Mouse (Mus musculus) left cerebral cortex, adult 18-20 months (tissue): ENCODE data around the gene Theg. TPM values are rescaled to one million over a fixed set of nuclear protein-coding genes. Genes with fewer than 3 reads are reported as not detected.

Source experiments
- DNase-seq, 2 experiments: peaks; one replicate each; pipeline ENCODE4 v3.0.0; 2021 to 2022; ENCODE audit warnings: low spot score in 2 of 2, mixed read lengths in 1 of 2
- total RNA-seq, 2 experiments: library from RNA; stranded (reverse); gene quantifications; 2 replicates each; pipeline ENCODE4 v1.2.3; 2021

Gene Theg
- total RNA-seq, 2 experiments from 2014 or later: 0.37 to 1.7 TPM

DNA sequence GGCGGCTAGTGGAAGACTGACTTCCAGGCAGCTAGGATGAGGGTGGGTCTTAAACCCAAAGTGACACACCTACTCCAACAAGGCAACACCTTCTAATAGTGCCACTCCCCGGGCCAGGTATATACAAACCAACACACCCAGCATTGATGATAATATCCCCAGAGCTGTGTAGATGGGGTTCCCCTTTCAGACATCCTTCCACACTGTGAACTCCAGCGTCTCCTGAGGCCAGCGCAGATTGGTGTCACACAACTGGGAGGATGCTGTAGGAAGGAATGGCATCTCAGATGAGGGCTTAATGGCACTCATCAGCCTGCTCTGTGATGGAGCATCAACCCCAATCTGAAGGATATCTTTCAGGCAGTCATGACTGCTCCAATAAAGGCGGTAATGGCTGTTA is 29.6 kb downstream of the Theg start:
- no peak for DNase-seq

DNA sequence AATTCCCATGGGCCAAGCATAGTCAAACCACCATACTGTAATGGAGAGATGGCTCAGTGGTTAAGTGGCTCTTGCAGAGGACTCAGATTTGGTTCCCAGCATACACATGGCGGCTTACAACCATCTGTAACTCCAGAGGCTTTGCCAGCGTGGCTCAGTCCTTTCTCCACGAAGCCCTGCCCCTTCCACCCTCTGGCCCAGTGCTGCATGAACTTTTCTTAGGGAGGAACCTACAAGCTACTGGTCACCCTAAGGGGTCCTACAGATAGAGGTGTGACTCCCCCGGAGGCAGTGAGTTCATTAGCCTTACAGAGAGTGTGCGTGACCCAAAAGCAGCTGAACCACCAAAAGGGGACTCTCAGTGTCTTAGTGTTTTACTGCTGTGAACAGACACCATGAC is 30.2 kb downstream of the Theg start:
- DNase-seq: no peak

DNA sequence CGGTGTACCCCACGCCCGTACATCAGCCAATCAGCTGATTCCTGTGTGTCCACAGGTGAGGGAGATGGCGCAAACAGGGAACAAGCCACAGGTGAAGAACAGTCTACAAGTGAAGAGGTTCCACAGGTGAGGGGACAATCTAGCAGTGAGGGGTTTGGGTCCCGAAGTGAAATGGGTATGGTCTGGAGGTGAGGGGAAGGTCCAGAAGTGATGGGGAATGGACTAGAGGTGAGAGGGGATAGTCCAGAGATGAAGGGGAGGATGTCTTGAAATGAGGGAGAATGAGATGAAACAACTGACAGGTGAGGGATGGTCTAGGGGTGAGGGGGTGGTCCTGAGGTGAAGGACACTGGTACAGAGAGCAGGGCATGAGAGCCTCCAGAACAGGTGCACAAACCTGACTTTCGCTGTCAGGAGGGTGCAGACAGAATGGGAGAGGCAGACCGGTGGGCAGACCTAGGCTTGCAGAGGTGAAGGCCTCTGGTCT is 31.9 kb downstream of the Theg start:
- DNase-seq: no peak

DNA sequence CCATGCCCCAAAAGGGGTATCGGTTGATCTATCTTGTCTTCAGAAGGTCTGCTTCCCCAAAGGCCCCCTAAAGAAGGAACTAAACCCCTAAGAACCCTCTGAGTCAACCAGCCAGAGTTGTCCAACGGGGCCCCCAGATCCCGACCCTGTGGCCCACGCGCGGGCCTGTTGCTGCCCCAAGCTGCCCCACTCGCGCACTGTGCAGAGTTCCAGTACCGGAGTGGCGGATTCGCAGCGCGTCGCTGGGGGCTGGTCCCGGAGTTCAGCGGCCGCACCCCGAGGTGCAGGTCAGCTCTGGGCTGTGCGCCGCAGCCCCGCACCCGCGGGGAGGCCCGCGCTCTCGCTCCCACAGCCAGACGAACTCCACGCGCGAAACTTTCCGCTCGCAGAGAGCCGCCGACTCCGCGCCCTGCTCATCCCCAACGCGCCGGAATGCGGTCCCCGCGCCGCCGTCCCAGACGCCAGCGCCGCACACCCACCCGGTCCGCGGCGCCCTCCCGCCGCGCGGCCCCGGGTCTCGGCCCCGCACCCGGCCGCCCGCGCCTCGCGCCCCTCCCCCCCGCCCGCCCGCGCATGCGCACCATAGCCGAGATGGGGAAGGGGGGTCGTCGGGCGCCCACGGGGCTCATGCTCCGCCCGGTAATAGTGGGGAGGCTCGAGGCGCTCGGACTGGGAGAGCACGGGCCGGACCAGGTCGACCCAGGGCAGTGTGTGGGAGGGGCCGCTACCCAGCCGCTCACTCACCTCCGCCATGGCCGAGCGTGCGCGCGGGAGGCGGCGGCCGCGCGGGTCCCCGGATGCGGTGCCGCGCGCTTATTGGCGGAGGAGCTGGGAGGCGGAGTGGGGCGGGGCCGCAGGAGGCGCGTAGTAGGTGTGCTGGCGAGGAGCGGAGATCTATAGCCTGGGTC is 32.5 kb downstream of the Theg start, which contains the start of gene Mier2:
Mier2 (minus strand) TSS at position 870 of the 908 bp plus-strand sequence.
- DNase-seq: peak; percentile 82 to 90

DNA sequence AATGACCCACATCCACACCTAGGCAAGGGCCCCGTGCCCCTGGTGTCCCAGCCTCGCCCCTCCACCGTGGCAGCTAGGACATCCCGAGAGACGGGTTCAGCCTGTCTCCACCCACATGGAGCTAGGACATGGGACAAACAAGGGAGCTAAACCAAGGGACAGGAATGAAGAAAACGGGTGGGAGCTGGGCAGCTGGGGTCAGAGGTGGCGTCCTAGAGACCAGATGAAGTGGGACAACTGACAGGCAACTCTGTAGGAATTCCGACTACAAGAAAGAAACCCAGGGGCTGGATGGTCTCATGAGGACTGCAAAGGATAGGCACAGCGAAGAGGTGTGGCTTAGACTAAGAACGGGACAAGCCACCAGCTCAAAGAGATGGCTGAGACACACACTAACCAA is 33.4 kb downstream of the Theg start:
- DNase-seq: no peak

DNA sequence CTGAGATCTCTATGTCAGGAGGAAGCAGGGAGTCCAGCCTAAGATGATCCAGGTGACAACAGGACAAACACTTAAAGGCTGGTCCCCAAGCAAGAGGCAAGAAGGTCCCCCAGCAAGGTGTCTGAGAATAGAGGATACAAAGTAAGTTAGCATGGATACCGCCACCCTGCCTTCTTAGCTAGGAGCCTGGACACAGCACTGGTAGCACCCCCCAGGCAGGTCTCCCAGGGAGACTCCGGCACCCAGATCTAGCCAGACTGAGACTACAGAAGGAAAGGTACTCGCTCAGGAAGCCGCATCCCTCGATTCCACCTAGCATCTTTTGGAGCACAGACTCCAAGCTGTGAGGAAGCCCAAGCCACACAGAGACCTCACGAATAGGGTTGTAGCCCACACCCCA is 34.0 kb downstream of the Theg start:
- DNase-seq: no peak

DNA sequence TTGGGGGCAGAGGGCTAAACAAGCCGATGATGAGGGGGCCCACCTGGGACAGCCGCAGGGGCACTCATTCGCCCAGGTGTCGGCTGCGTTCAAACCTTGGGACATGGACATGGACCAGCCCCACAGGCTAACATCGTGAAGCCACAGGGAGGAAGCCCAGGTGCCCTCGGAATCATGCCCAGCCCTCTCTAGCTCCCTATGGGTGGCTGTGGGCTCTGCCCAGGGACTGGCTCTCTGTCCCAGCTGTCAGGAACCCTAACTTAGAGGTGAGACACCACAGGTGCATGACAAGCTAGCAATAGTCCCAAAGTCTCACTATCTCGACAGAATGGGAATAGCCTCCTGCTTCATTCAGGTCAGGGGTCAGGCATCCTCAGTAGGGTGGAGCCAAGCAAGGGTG is 34.6 kb downstream of the Theg start:
- no peak for DNase-seq

DNA sequence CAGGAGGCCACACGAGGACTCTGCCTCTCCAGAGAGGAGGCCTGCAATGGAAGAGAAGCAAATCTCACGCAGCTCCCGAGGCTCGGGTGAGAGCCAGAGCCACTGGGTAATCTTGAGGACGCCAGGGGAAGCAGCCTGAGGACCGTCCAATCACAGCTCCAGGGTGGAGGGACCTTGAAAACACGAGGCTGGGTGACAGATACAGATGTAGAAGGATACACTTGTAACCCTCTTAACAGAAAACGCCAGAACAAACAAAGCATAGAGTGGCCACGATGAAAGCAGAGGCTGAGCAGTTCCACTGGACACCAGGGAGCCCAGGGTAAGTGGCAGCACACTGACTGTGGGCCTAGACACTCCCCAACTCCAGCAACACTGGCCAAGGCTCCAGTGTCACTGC is 36.8 kb downstream of the Theg start:
- no peak for DNase-seq

DNA sequence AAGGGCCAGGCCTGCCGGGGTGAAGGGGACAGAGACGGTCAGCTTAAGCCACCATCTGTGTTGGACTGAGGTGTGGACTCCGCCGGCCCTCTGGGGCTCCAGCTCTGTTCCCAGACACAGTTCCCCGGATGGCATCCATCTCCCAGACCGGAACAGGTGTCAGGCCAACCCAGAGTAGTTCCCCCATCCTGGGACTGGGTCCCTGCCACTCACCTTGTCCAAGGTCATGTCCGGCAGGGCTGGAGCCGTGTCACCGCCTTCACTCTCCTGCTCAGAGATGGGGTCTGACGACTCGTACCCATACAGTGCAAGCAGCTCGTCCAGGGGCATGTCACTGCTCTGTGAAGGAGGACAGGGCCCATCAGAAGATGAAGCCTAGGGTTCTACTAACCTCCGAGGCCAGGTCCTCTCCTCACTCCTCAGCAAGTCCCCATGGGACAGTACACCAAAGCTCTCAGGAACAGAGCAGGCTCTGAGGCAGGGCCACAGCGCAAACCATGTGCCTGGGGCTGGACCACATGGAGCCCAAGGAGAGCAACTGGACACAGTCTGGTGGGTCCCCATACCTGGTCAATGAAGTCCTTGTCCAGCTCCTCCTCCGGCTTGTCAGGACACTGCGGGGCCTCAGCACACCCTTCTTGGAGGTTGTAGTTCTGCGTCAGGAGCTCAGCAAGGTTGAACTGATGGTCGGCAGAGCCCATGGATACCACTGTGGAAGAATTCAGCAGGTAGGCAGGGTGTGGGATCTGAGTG is 38.0 kb downstream of the Theg start:
- DNase-seq: no peak

DNA sequence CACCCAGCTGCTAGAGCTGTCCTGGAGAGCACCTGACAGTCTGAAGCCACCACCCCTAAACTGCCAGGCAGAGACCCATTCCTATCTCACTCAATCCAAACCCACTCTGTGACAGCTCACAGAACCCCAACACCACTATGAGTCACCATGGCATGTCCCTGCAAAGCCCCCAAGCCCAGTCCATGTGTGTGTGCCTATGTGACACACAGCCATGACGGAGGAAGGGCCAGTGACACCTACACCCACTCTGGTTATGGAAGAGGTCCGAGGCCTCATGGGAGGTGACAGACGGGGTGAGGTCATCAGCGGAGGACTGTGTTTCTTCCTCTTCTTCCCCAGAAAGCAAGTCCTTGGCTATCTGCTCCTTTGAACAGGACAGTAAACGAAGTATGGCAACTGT is 38.6 kb downstream of the Theg start:
- no peak for DNase-seq

DNA sequence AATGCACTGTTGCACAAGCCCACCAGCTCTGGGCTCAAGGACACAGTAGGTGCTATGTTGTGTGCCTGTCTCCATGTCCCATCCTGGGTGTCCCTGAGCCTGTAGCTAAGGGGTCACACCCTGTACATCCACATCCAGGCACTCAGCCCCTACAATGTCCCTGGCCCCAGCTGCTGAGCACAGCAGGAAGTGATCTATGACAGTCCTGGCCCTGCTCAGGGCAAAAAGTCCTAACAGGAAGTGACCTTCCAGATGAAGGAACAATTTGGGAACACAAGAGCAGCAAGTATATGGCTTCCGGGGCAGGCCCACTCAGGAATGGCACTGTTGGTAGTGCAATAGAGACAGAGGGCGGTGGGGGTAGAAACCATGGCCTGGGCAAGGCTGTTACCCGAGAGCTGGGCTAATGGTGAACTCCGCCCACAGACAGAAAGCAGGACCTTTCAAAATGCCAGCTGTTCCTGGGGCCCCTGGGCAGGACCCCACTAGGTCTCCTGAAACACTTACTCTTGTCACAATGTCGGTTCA is 39.9 kb downstream of the Theg start:
- no peak for DNase-seq

DNA sequence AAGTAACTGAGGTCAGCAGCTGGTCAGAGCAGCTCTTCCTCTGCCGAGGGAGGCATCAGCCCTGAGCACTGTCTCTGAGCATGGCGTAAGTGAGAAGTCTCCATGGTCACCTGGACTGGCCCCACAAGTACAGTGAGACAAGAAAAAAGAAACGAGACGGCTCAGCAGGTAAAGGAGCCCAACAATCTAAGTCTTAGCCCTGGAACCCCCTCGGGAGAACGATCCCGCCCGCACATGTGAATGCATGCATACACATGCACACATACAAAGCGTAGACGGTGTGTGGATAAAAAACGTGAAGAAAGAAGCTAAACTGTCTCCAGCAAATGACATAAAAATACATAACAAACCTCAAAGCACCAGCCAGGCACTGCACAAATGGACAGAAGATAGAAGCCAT is 40.6 kb downstream of the Theg start:
- DNase-seq: no peak

DNA sequence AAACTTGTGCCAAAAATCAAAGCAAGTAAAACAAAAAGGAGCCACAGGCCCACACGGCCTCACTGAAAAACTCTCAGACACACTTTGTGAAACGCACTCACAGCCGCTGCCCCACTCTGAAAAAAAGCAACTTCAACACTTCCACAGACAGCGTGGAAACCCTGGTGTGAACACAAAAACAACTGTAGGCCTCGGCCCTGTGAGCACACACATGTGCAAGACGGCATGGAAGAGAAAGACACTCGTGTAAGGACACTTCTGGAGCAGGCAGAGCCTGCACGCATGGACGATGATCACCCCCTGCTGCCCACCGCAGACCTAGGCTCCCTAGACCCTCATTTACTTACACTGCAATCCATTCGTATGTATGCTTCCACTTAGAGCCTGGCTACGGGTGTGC is 41.2 kb downstream of the Theg start:
- DNase-seq: no peak

DNA sequence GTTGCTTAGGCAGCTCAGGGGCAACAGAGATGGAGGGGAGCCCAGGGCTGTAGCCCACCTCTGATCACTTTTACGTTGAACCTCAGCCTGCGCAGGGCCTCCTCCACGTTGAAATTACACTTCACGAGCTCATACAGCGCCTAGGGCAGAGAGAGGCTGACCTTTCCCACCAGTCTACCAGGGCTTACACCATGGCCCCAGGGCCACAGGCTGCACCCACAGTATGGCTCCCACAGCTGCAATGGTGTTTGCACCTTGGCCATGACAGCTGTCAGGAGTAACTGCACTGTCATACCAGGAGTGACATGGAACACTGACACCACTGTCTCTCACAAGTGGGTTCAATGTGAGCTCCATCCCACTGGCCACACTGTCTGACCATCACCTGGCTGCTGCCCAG is 42.5 kb downstream of the Theg start:
- no peak for DNase-seq

DNA sequence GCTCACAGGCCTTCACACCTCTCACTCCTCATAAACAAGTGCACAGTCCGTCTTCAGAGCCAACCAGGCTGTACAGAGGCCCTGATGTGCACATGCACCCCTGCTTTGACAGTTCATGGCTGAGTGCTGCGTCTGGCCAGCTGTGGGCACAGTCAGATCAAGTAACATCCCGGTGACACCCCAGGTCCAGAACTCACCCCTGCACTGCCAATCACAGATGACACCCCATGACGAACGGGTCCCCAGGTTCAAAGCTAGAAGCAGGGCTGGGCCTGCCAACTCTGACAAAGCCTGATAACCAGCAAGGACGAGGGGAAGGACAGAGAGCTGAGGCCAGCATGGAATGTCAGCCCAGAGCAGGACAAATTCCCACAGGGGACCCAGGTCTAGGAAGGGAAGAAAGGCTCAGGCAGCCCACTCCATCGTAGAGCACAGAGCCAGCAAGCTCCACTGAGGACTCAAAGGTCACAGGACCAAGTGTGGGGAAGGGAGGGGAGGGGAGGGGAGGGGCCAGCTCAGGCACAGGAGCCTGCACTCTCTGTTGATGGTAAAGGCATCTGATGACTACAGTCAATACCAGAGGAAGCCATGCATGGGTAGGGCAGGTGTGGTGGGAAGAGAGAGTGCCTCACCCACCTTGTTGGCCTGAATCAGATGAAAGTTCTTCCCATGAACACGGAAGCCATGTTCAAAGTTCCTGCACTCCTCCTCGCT is 43.1 kb downstream of the Theg start:
- no peak for DNase-seq

DNA sequence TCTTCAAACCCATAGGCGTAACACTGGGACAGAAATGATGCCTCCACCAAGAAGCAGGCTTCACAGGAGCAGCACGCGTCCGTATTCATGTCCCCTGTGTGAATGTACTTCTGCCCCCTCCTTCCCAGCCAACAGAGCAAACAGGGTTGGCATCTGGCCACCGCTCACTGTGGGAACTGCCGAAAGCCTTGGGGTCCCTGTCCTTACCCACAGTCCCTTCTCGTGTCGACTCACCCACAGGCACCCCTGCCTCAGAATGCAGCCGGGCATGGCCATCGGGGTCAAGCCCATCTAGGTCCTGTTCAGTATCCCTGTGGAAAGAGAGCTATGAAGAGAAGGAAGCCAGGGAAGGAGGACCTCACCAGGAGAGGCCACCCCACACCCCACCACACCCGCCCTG is 45.0 kb downstream of the Theg start:
- DNase-seq: no peak

DNA sequence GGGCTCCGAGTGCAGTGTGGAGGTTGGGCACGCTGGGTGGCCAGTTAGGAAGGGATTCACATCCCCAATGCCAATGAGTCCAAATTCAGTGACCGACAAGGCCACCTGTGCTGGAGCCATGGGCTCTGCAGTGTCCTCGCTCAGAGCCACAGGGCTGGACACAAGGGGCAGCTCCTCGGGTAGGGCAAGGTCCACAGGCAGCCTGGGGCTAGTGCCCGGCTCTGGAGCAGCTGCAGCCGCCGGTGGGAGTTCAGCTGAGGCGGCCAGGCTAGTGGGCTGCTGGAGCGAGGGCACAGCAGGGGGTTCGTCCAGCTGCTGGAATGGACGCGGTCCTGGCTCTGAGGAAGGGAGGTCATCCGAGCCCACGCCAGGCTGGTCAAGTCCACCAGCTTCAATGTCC is 45.6 kb downstream of the Theg start:
- no peak for DNase-seq

DNA sequence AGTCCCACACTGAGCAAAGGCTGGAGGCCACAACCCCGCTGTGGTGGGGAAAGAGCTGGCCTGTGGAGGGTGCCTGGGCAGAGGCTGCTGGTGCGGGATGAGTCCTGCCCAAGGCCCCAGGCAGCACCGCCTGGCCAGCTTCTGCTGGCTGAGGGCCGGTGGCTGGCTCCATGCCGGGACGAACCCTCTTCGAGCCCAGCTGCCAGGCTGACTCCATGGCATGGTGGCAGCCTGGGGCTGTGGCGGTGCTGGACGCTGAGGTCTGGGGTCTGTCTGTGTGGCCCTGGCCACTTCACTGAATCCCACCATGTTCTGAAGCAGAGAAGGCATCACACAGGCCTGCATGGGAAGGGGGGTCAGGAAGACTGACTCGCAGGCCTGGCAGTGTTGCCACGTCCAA is 46.4 kb downstream of the Theg start:
- DNase-seq: no peak

DNA sequence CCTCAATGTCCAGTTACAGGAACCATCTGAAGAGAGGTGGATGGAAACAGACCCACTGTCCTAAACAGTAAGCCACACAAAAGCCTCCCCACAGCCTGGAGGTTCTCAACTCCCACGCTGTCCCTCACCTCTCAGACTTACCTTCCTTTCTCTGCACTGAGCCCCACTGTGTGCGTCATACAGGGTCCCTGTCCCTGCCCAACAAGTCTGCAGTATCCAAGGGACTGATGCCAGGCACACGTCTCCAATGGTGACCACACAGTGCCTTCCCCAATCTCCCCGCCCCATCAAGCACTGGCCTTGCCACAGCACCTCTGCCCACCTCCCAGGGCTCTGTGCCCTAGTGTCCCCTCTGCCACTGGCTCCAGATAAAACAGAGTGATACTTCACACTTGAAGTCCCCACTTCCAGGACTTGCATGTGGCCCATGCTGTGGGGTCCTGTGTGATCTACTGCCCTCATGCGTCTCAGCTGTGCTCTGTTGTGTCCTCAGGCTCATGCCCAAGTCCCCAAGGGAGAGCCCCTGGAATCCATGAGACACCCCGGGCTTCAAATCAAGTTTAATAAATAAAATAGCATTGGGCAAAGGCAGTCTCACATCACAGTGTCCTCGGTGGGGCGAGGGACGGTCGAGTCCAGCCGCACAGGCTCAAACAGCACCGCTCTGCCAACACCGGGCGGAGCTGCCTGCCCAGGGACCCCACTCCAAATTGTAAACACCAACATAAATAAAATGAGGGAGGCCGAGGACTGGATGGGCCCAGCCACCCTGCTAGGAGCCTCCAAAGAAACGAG is 47.2 kb downstream of the Theg start:
- DNase-seq: no peak

DNA sequence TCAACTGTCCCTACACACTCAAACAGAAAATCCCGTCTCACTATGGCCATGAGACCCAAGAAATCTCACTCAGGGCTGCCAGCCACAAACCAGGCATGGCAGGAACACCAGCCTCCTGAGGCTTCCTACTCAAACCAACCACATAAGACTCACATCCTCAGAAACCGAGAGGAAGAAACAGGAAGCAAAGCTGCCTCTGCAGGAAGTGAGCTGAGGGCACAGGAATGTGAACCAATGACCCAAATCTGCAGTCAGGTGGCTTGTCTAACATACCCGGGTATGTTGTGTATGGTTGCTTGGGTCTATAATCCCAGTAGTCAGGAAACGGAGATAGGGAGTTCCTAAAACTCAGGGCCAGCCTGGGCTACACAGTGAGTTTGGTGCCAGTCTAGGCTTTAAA is 48.3 kb downstream of the Theg start:
- no peak for DNase-seq

DNA sequence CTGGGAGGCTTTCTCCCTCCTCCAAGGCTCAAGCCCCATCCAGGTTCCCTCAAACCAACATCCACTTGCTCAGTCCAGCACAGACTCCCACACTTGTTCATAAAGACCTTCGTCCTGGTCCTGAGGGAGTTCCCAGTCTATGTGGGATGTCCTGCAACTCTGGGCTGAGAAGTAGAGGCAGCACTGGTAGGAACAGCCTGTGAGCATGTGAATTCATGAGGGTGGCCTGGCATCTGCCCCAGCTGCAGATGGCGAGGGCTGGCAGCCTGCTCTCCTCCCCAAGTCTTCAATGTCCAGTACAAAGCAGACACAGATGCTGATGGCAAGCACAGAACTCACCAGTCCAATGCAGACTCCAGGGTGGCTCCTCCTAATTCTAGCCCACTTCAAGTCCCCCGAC is 48.8 kb downstream of the Theg start:
- no peak for DNase-seq
